Mouse (Mus musculus) olfactory bulb, adult 2 months (tissue): Measurements from ENCODE around the gene 1700028J19Rik.

Source experiments
- CTCF ChIP-seq: fragments of 200-500 bp; IDR thresholded peaks from 2 replicates; pipeline ENCODE4 v1.5.1; 2012; ENCODE audit warnings: low read depth, mild to moderate bottlenecking, low read length, moderate library complexity; ENCODE audit not compliant: insufficient read depth
- POLR2A ChIP-seq: fragments of 200-500 bp; IDR thresholded peaks from 2 replicates; pipeline ENCODE4 v1.6.1; 2012; ENCODE audit warnings: mild to moderate bottlenecking, low read depth, low read length, moderate library complexity; ENCODE audit not compliant: insufficient read depth

- no peak for TF ChIP-seq CTCF
- no peak for TF ChIP-seq POLR2A
These were observed 5.8 kb downstream of the 1700028J19Rik start for GRCm38 (mm10) chr7:44240712-44241111.
